Mouse (Mus musculus) liver, adult 2 months (tissue): Measurements from ENCODE around the gene B3galt1.

Experiments
- CTCF ChIP-seq: fragments of 200-500 bp; IDR thresholded peaks from 2 replicates; pipeline ENCODE4 v1.5.1; 2011; ENCODE audit warnings: low read depth, low read length, control low read depth
- POLR2A ChIP-seq: fragments of 200-500 bp; IDR thresholded peaks from 2 replicates; pipeline ENCODE4 v1.6.1; 2011; ENCODE audit warnings: low read length, control low read depth; ENCODE audit not compliant: insufficient read depth; ENCODE audit errors: extremely low read depth

DNA sequence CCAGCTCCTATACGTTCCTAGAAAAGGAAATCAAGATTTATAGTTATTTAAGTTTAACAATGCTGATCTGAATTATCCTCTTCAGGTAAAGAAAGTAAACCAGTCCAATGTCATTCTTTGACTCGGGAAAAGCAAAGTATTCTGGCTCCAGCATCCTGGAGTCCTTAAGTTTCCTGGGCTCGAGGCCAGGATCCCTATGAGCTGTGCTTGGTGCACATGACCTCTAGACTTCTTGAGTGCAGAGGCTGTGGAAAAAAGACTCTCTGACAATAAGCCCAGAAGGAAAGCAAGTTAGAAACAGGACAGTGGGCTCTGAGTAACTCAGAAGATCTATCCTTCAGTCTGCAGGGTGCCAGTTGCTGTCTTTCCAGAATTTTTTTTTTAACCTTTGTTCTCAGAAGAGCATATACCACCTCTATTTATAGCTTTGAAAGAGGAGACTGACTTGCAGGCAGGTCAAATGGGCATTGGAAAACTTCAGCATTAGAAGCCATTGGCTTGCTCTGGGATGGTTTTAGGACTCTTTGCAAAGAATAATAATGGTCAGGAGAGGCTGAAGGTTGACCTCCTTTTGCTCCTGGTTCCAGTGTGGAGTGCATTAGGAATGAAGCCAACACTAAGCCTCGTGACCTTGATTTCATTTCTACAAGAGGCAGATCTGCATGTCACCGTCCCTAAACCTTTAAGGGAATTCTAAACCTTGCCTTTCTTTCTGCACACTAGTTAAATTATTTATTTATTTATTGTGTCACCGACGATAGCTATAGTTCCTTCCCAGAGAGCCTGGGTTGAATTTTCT, 26.4 kb downstream of the B3galt1 start:
- TF ChIP-seq CTCF: no peak
- no peak for TF ChIP-seq POLR2A
